Mouse (Mus musculus) small intestine, adult 2 months (tissue): ENCODE results near the gene Asf1b.

Experiments used
- CTCF ChIP-seq: fragments of 200-500 bp; IDR thresholded peaks from 2 replicates; pipeline ENCODE4 v1.5.1; 2012; ENCODE audit warnings: low read depth, mild to moderate bottlenecking, control low read depth, inconsistent platforms, low read length, moderate library complexity, mixed read lengths; ENCODE audit not compliant: insufficient replicate concordance, insufficient read length; ENCODE audit errors: extremely low read depth
- POLR2A ChIP-seq: fragments of 200-500 bp; IDR thresholded peaks from 2 replicates; pipeline ENCODE4 v1.6.1; 2012; ENCODE audit warnings: low read depth, mild to moderate bottlenecking, control low read depth, inconsistent platforms, low read length, moderate library complexity

- TF ChIP-seq CTCF (no peak), POLR2A (no peak)
These were observed 46.0 kb upstream of the Asf1b start for GRCm38 (mm10) chr8:83909311-83909710.
